Mouse (Mus musculus) small intestine, adult 2 months (tissue): ENCODE results near the gene Med28.

Experiments
- CTCF ChIP-seq: fragments of 200-500 bp; IDR thresholded peaks from 2 replicates; pipeline ENCODE4 v1.5.1; 2012; ENCODE audit warnings: low read depth, mild to moderate bottlenecking, control low read depth, inconsistent platforms, low read length, moderate library complexity, mixed read lengths; ENCODE audit not compliant: insufficient replicate concordance, insufficient read length; ENCODE audit errors: extremely low read depth
- POLR2A ChIP-seq: fragments of 200-500 bp; IDR thresholded peaks from 2 replicates; pipeline ENCODE4 v1.6.1; 2012; ENCODE audit warnings: low read depth, mild to moderate bottlenecking, control low read depth, inconsistent platforms, low read length, moderate library complexity

DNA sequence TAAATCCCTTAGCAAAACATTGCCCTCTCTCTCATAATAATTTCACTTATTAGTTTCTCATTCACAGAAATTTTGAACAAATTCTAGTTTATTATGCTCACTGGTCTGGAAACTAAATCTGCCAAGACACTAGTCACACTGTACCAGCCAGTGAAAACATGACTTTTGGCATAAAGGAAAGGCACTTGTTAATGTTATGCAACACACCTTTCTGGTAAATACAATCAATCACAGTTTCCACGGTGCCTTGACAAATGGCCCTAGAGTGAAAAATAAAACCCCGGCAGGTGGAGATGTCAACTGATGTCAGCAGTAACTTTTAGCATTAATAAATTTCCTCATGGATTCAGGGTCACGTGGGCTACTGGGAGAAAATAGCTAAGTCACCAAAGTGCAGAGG, 56.7 kb downstream of the Med28 start:
- TF ChIP-seq POLR2A (no peak), CTCF (no peak)
